In the genomic region with DNA sequence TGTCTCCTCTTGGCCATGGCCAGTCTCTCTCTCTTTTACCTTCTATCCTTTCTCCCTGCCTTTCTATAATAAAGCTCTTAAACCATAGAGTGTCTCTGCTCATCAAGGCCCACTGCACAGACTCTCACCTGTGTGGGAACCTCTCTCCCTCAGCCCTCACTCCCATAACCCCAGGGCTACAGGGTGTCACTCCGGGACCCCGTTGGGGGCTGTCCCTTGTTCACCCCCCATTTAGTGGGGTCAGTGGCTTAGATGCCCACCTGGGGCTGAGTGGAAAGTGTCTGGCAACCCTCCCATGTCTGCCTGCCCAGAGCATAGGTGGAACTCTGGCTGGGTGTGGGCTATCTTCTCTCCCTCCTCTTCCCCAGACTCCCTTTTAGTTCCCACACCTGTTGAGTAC, we compare ENCODE assay signal across 19 mouse cellular contexts. TPM values are rescaled to one million over a fixed set of nuclear protein-coding genes. Genes with fewer than 3 reads are reported as not detected.
"Had no signal": no experiment of that assay in that cellular context is flagged by ENCODE, and none has a peak within 500 bp of the region (broad histone marks: within the 10 kb centered on the region; RNA-seq: fewer than 3 reads in every experiment).

No protein-coding gene starts in this region.

RNA-seq across cellular contexts. Expression of gene Zfp600, which starts 47.7 kb away (rescaled TPM):
- polyA plus RNA-seq: cortical plate, adult 2 months; embryonic facial prominence, embryonic 10.5 days; embryonic facial prominence, embryonic 11.5 days; embryonic facial prominence, embryonic 12.5 days; embryonic facial prominence, embryonic 13.5 days; embryonic facial prominence, embryonic 14.5 days; embryonic facial prominence, embryonic 15.5 days; erythroblast, embryonic 14.5 days; forebrain, embryonic 10.5 days; forebrain, embryonic 11.5 days; forebrain, embryonic 12.5 days; forebrain, embryonic 13.5 days; forebrain, embryonic 14.5 days; forebrain, embryonic 15.5 days; forebrain, embryonic 16.5 days; forebrain, postnatal 0 days; frontal cortex, adult 2 months; gonadal fat pad, adult 2 months; heart, adult 2 months had no signal
